Mouse (Mus musculus) forebrain, embryonic 11.5 days (tissue): ENCODE results near the gene Ppp1r12c. TPM values are rescaled to one million over a fixed set of nuclear protein-coding genes. Genes with fewer than 3 reads are reported as not detected.

Experiments
- ATAC-seq: fragments of 200-750 bp; cut with Nextera tagmentation; replicated peaks from 2 replicates; pipeline ENCODE4 v1.8.0; 2017; ENCODE audit warnings: moderate TSS enrichment; ENCODE audit not compliant: low FRiP score
- DNase-seq: peaks from one replicate; pipeline ENCODE4 v3.0.0-alpha.2; 2017; ENCODE audit warnings: low spot score
- H3K27ac ChIP-seq: fragments of 300-500 bp; sonication (generic); 2 replicates; pipeline ENCODE4 v1.5.1; 2014; ENCODE audit warnings: low read depth, low read length
- H3K27me3 ChIP-seq: fragments of 300-500 bp; sonication (generic); 2 replicates; pipeline ENCODE4 v1.6.1; 2014; ENCODE audit warnings: mild to moderate bottlenecking, low read length, mixed read lengths; ENCODE audit not compliant: control insufficient read depth, insufficient read depth
- H3K36me3 ChIP-seq: fragments of 300-500 bp; sonication (generic); 2 replicates; pipeline ENCODE4 v1.6.1; 2014; ENCODE audit warnings: mild to moderate bottlenecking, low read length, moderate library complexity, mixed read lengths; ENCODE audit not compliant: control insufficient read depth, insufficient read depth
- H3K4me1 ChIP-seq: fragments of 300-500 bp; sonication (generic); replicated peaks from 2 replicates; pipeline ENCODE4 v1.6.1; 2014; ENCODE audit warnings: low read length, mixed read lengths; ENCODE audit not compliant: control insufficient read depth, insufficient read depth
- H3K4me2 ChIP-seq: fragments of 300-500 bp; sonication (generic); 2 replicates; pipeline ENCODE4 v1.6.1; 2014; ENCODE audit warnings: low read depth, mild to moderate bottlenecking, low read length, moderate library complexity, mixed read lengths; ENCODE audit not compliant: severe bottlenecking
- H3K4me3 ChIP-seq: fragments of 300-500 bp; sonication (generic); 2 replicates; pipeline ENCODE4 v1.5.1; 2014; ENCODE audit warnings: low read depth, low read length
- H3K9ac ChIP-seq: fragments of 300-500 bp; sonication (generic); 2 replicates; pipeline ENCODE4 v1.6.1; 2014; ENCODE audit warnings: low read length
- H3K9me3 ChIP-seq: fragments of 300-500 bp; sonication (generic); 2 replicates; pipeline ENCODE4 v1.6.1; 2016; ENCODE audit warnings: low read length, mixed read lengths; ENCODE audit not compliant: control insufficient read depth
- WGBS: fragments of 180-500 bp; shearing (Covaris S2); extraction: QIAGEN DNeasy Blood & Tissue Kit; methylation state at CpG from one replicate; pipeline ENCODE4 v1.1.7; 2014; 5-methylcytosine and 5-hydroxymethylcytosine counted together
- polyA plus RNA-seq: library from polyadenylated mRNA; unstranded; fragments of >200 nt; fragmentation: Nextera tagmentation; extraction: Ambion mirVana; gene quantifications from 2 replicates; pipeline ENCODE4 v1.2.1, GENCODE M21; 2014

Gene Ppp1r12c
- polyA plus RNA-seq, 1 experiment from 2014 or later = 46.8 TPM

DNA sequence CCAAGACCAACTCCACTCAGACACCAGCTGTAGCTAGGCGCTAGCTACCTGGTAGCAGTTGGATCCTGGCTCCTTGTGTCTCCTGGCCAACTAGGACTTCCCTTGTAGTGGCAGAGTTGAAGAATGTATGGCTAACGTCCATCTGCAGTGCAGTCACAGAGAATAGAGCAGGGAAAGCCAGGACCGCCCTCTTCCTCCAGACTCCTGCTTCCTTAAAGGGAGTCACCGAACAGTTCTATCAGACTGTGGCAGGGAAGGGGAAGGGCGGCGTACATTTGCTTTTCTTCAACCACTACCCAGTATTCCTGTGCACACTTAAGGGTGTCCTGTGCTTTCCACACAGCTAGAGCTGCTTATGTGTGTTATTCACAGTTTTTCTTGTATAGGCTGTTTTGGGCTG, 10.2 kb downstream of the Ppp1r12c start:
- H3K4me3 ChIP-seq = no peak overlapping the region
- no peak for ATAC-seq

DNA sequence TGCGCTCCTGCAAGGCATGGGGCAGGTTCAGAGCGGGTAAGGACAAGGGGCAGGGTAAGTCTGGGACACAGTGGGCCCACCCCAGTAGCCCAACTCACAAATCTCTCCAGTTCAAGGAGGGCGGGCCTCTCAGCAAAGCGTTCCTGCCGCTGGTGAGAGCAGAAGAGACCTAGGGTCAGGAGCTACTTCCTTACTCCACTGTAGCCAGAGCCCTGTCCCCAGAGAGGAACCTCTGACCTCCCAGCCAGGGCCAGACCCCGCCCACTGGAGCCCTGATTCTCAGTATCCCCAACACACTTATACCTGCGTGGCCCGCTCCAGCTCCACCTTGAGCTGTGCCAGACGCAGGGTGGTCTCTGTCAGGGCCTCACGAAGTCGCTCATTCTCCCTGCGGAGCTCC, 19.2 kb downstream of the Ppp1r12c start:
- ATAC-seq (no peak), DNase-seq (no peak)
- Histone ChIP-seq H3K36me3 (no peaks in the 10 kb centered on the region; the same call in 1 of the 2 replicates), H3K4me3 (no peak overlapping the region), H3K4me1 (peaks cover 8% of the 10 kb centered on the region), H3K9me3 (no peaks in the 10 kb centered on the region), H3K9ac (no peak overlapping the region), H3K27me3 (peaks cover under 1% of the 10 kb centered on the region; the same call in 1 of the 2 replicates), H3K4me2 (no peak overlapping the region), H3K27ac (no peak overlapping the region)
- WGBS = 92% methylated on average over 12 of the region's 12 CpGs

More for the DNA sequence above, 10.2 kb downstream of the Ppp1r12c start:
- Histone ChIP-seq H3K9ac (no peak overlapping the region), H3K4me1 (no peaks in the 10 kb centered on the region), H3K36me3 (peaks cover 3% of the 10 kb centered on the region), H3K27ac (no peak overlapping the region), H3K27me3 (no peaks in the 10 kb centered on the region), H3K9me3 (no peaks in the 10 kb centered on the region), H3K4me2 (no peak overlapping the region)
- DNase-seq = no peak
- WGBS = 91% methylated on average over 6 of the region's 6 CpGs

DNA sequence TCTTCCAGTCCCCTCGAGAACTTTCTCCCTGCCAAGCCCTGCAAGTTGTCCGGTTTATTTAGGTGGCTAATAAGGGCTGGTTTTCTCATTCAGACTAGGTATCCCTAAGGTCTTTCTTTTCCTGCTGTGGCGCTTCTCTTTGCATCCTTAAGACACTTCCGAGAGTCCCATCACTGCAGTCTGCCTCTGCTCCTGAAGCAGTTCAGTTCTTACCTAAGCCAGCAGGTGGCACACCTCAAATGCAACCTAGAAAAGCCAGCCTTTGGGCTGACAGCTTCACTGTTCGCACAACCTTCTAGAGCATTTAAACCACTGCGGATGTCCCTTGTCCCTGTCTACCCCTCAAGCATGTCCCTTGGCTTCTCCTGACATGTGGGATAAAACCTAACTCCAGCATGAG, 21.8 kb downstream of the Ppp1r12c start:
- peaks cover 8% of the 10 kb centered on the region for H3K4me1 ChIP-seq
- H3K9me3 ChIP-seq = no peaks in the 10 kb centered on the region; the same call in 1 of the 2 replicates
- no peaks in the 10 kb centered on the region; the same call in 1 of the 2 replicates for H3K36me3 ChIP-seq
- peaks cover 4% of the 10 kb centered on the region; the same call in 1 of the 2 replicates for H3K27me3 ChIP-seq
- no peak for ATAC-seq
- H3K4me2 ChIP-seq = peak overlapping the region; percentile 88; the same call in 1 of the 2 replicates
- DNase-seq = peak; percentile 64
- H3K27ac ChIP-seq = no peak overlapping the region
- WGBS = 26% methylated on average over 6 of the region's 6 CpGs
- no peak overlapping the region for H3K9ac ChIP-seq
- no peak overlapping the region for H3K4me3 ChIP-seq

DNA sequence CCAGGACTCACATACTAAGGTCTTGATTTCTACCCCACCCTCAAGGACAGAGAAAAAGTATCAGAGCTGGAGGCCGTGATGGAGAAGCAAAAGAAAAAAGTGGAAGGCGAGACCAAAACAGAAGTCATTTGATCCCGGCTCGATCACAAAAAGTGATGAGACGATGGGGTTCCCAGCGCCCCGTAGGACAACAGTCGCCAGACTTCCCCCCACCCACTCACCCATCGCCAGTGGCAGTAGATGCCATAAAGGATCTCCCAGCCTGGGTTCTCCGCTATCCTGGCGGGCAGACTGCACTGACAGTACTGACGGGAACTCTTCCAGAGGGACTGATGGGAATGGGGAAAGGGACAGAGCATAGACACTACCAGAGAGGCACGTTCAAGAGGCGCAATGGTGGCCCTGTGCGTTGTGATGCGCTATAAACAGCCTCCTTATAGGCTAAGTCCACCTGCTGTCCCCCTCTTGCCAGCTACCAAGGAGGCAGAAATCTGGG, 22.6 kb downstream of the Ppp1r12c start:
- H3K27me3 ChIP-seq = peaks cover 10% of the 10 kb centered on the region; the same call in 1 of the 2 replicates
- H3K9ac ChIP-seq = peak overlapping the region; percentile 60
- no peaks in the 10 kb centered on the region; the same call in 1 of the 2 replicates for H3K36me3 ChIP-seq
- ATAC-seq (peak; percentile 14; the same call in 1 of the 2 replicates), DNase-seq (peak; percentile 61)
- peak overlapping the region; percentile 85; the same call in 1 of the 2 replicates for H3K27ac ChIP-seq
- peak overlapping the region; percentile 88 for H3K4me2 ChIP-seq
- H3K4me3 ChIP-seq = peak overlapping the region; percentile 45
- H3K9me3 ChIP-seq = no peaks in the 10 kb centered on the region; the same call in 1 of the 2 replicates
- peaks cover 8% of the 10 kb centered on the region for H3K4me1 ChIP-seq
- WGBS = 3% methylated on average over 16 of the region's 16 CpGs

DNA sequence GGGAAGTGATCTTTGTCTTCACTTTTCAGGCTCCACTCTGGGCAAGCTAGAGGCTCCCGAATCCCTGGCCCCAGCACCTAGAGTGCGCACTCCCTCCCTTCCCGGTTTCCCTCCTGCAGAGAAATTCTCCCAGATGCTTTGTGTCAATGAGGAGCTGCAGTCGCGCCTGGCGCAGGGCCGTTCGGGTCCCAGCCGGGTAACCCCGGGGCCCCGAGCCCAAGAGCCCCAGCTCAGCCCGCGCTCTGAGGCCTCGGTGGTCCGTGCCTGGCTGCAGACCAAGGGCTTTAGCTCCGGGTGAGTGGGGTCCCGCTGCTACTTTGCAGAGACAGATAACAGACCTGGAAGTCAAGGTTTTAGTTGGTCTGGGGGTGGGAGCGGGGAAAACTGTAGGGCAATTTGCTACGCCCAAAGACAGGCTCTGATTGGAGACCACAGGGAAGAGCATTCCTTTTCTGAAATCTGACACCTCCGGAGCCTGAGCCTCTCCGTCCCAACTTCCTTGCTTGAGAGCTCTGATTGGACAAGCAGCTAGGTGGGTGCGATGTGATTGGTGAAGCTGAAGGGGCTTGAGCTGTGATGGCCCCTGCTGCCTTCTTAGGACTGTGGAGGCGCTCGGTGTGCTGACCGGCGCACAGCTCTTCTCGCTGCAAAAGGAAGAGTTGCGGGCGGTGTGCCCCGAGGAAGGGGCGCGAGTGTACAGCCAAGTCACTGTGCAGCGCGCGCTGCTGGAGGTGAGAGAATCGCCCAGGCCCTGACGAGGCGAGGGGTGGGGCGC, 23.3 kb downstream of the Ppp1r12c start:
- WGBS = under 1% methylated on average over 39 of the region's 39 CpGs

DNA sequence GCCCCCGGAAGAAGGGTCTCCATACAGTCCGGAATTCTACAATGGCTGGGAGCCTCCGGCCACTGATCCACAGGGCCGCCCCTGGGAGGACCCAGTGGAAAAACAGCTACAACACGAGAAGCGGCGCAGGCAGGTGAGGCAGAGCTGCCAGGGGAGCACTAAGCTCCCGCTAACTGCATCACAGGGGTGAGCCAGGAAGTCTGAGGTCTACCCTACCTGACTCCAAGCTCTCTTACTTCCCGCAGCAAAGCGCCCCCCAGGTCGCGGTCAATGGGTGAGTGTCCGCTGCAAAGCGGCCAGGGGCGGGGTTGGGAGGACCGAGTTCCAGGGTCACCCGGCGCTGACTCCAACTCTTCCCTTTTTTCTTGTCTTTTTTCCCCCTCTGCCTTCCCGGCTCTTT, 27.5 kb downstream of the Ppp1r12c start:
- WGBS = 11% methylated on average over 19 of the region's 19 CpGs
- DNase-seq (no peak), ATAC-seq (no peak)
- H3K9ac ChIP-seq = no peak overlapping the region
- no peak overlapping the region for H3K27ac ChIP-seq
- no peaks in the 10 kb centered on the region for H3K36me3 ChIP-seq
- H3K4me1 ChIP-seq = peaks cover 9% of the 10 kb centered on the region
- H3K27me3 ChIP-seq = peaks cover 32% of the 10 kb centered on the region
- no peak overlapping the region for H3K4me2 ChIP-seq
- H3K9me3 ChIP-seq = no peaks in the 10 kb centered on the region; the same call in 1 of the 2 replicates
- no peak overlapping the region for H3K4me3 ChIP-seq

More for the DNA sequence above, 23.3 kb downstream of the Ppp1r12c start:
- DNase-seq (peak; percentile 91), ATAC-seq (peak; percentile 98)
- H3K9me3 ChIP-seq = no peaks in the 10 kb centered on the region; the same call in 1 of the 2 replicates
- H3K27me3 ChIP-seq = peaks cover 12% of the 10 kb centered on the region
- no peaks in the 10 kb centered on the region; the same call in 1 of the 2 replicates for H3K36me3 ChIP-seq
- H3K4me3 ChIP-seq = peak overlapping the region; percentile 45
- peaks cover 8% of the 10 kb centered on the region for H3K4me1 ChIP-seq
- peak overlapping the region; percentile 88 for H3K4me2 ChIP-seq
- peak overlapping the region; percentile 60 for H3K9ac ChIP-seq
- H3K27ac ChIP-seq = peak overlapping the region; percentile 85

DNA sequence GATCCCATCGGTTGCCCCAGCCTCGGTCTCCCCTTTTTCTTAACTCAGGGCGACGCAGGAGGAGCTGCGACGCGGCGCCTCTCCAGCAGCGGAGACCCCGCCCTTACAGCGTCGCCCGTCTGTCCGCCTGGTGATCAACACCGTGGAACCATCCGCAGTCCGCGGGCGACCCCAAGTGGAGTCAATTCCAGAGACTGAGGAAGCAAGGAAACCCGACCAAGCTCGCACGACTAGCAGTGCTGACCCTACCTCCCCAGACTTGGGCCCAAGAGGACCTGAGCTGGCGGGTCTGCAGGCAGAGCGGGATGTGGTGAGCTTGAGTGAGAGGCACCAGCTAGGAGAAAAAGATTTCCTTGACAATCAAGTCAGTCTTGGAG, 30.3 kb downstream of the Ppp1r12c start:
- Histone ChIP-seq H3K27me3 (peaks cover 30% of the 10 kb centered on the region), H3K4me1 (peaks cover 2% of the 10 kb centered on the region; the same call in 1 of the 2 replicates), H3K27ac (no peak overlapping the region), H3K36me3 (no peaks in the 10 kb centered on the region), H3K9me3 (no peaks in the 10 kb centered on the region), H3K4me3 (peak overlapping the region; percentile 19), H3K9ac (no peak overlapping the region), H3K4me2 (peak overlapping the region; percentile 47)
- ATAC-seq = peak; percentile 77
- peak; percentile 85 for DNase-seq
- WGBS = 2% methylated on average over 24 of the region's 24 CpGs

DNA sequence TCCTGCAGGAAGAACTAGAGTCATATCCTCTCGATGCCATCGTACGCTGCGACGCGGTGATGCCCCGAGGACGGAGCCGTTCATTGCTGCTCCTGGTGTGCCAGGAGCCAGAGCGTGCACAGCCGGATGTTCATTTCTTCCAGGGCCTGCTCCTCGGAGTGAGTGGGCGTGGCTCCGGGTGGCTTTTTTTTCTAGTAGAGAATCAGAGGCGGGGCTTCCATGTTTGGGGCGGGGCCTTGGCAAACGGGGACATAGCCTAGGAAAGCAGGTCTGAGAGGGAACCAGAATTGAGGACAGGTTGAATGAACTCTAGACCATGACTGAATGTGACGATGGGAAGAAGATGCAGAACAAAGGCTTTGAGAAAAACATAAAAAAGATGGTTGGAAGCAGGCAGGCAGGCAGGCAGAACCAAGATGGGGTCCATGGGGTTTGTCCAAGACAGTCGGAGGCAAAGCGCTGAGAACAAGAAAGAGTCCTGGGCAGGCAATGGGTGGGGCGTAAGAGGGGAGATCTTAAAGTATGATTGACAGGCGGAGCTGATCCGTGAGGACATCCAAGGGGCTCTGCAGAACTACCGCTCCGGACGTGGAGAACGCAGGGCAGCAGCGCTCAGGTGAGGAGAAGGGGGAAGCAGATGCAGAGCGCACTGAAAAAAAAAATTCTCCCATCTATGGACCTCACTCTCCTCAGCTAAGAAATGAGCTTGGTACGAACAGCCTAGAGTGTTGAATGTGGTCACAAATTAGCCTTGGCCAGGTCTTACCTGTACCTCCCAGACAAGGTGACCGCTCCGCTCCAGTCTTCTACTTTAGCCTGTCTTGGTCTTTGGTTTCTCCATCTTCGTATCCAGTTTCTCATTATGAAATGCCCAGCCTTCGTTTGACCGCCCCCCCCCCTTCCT, 31.0 kb downstream of the Ppp1r12c start:
- peaks cover 2% of the 10 kb centered on the region; the same call in 1 of the 2 replicates for H3K4me1 ChIP-seq
- peaks cover 30% of the 10 kb centered on the region for H3K27me3 ChIP-seq
- peak overlapping the region; percentile 19 for H3K4me3 ChIP-seq
- peak overlapping the region; percentile 36; the same call in 1 of the 2 replicates for H3K9ac ChIP-seq
- no peak overlapping the region for H3K27ac ChIP-seq
- peak overlapping the region; percentile 47 for H3K4me2 ChIP-seq
- H3K9me3 ChIP-seq = no peaks in the 10 kb centered on the region
- 3% methylated on average over 34 of the region's 35 CpGs for WGBS
- ATAC-seq = peak; percentile 71
- H3K36me3 ChIP-seq = no peaks in the 10 kb centered on the region
- peak; percentile 81 for DNase-seq
